Mouse (Mus musculus): ENCODE measurements around the gene Gpld1. TPM values are rescaled to one million over a fixed set of nuclear protein-coding genes. Genes with fewer than 3 reads are reported as not detected.
A peak's percentile ranks its signal among the peaks of the same experiment; 100 is the strongest.

Gpld1 gene
- total RNA-seq, 2 experiments from 2014 or later: 4.2 to 5.9 TPM

GRCm38 (mm10) chr13:25019793-25020539 lies 77.0 kb downstream of the Gpld1 start, which contains the start of gene Mrs2:
Gene Mrs2 (minus strand): TSS chr13:25020379.
- peak; percentile 89 to 90 for DNase-seq (ENCODE audit: low spot score in 2 of 2)

- no peak for DNase-seq (ENCODE audit: low spot score in 2 of 2)
These were observed 77.6 kb downstream of the Gpld1 start for GRCm38 (mm10) chr13:25020540-25020892.

- no peak for DNase-seq (ENCODE audit: low spot score in 2 of 2)
These were observed 79.4 kb downstream of the Gpld1 start for GRCm38 (mm10) chr13:25022386-25022785.

DNA sequence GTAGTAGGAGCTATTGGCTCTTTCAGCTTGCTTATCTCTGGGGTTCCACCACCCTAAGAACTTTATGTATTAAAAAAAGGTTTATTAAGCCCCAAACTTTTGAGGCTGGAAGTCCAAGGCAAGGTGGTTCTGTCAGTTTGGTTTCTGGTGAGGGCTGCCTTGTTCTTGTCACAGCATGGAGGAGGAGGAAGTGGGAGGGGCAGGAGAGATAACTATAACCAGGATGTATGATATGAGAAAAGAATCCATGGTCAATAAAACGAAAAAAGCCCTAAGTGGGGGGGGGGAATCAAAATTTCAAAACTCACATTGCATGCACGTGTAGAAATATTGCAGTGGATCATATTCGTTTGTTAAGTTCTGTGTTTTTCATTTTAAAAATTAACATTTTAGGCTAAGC lies 80.2 kb downstream of the Gpld1 start:
- no peak for DNase-seq (ENCODE audit: low spot score in 2 of 2)

DNA sequence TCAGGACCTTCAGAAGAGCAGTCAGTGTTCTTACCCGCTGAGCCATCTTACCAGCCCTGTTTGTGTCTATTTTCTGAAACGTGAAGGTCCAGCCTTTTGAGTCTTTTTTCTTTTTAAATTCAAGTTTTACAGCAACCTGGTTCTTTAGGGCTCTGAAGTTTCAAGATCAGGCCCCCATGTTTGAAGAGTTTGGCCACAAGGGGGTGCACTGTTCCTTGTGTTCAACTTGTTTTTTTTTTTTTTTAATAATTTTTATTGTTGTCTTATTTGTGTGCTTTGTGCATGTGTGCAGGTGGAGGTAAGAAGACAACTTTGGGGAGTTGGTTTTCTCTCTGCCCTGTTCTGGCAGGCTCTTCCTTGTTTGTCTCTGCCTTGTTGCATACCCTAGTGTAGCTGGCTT lies 81.7 kb downstream of the Gpld1 start:
- peak; percentile 25 to 34 for DNase-seq (ENCODE audit: low spot score in 2 of 2)

DNA sequence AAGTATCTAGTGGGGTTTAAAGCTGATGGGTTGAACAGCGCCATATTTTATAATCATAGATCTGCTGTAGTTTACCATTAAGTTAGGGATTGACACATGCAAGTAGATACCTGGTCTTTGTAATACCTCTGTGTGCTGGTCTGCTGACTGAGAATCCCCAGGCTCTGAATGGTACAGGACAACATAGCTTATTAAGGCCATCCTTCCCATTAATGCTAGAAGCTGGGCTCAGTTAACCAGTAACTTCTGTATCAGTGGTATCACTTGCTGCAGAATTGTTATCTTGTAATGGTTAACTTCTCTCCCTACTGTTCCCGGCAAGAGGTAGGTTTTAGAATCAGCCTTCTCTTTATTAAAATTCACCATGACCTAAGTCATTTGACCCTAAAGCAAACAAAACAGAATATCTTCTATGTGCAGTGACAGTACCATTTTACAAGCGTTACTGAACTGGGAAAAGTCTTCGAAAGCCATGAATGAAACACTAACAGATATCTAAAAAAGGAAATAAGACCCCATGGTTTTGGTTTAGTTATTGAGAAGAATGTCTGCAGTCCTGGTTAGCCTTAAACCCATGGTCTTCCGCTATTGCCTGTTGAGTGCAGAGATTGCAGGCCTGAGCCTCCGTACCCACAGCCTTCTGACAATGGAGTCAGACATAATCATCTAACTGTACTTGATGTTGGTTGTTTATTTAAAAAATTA lies 83.6 kb downstream of the Gpld1 start:
- no peak for DNase-seq (ENCODE audit: low spot score in 2 of 2)

- no peak for DNase-seq (ENCODE audit: low spot score in 2 of 2)
These were observed 84.1 kb downstream of the Gpld1 start for GRCm38 (mm10) chr13:25027114-25027425.

- DNase-seq (ENCODE audit: low spot score in 2 of 2): no peak
These were observed 96.5 kb downstream of the Gpld1 start for GRCm38 (mm10) chr13:25039488-25039887.

Other genes starting within 250 kb of the Gpld1 start
- not detected for gene Armh2, start 201.9 kb upstream of the Gpld1 start, total RNA-seq (2021)
- 1 to 10 TPM; 5.8 to 6.5 TPM for gene Gmnn, start 181.2 kb upstream of the Gpld1 start, total RNA-seq (2021)
- gene BC005537, start 141.5 kb upstream of the Gpld1 start, total RNA-seq (2021): 100 to 1,000 TPM; 173 to 246 TPM
- gene Acot13, start 111.6 kb upstream of the Gpld1 start, total RNA-seq (2021): 10 to 100 TPM; 67.1 to 80.5 TPM
- 10 to 100 TPM; 15.8 to 19.8 TPM for gene Tdp2, start 111.5 kb upstream of the Gpld1 start, total RNA-seq (2021)
- under 1 TPM; 0.51 to 0.66 TPM for gene D130043K22Rik, start 98.0 kb upstream of the Gpld1 start, total RNA-seq (2021)
- 10 to 100 TPM; 15.3 to 17.4 TPM for gene Aldh5a1, start 5.5 kb upstream of the Gpld1 start, total RNA-seq (2021)
- gene Mrs2, start 77.2 kb downstream of the Gpld1 start, total RNA-seq (2021): 10 to 100 TPM; 50.1 to 61.3 TPM
- gene Dcdc2a, start 112.9 kb downstream of the Gpld1 start, total RNA-seq (2021): under 1 TPM in 1 of 2 experiments, not detected in 1; 0.56 TPM